Mouse (Mus musculus) heart, adult 18-20 months (tissue): ENCODE results near the gene Hspb6. TPM values are rescaled to one million over a fixed set of nuclear protein-coding genes. Genes with fewer than 3 reads are reported as not detected.

Experiments used
- DNase-seq, 2 experiments: peaks; one replicate each; pipeline ENCODE4 v3.0.0; 2021 to 2022; ENCODE audit warnings: mixed read lengths in 1 of 2
- total RNA-seq, 2 experiments: library from RNA; stranded (reverse); gene quantifications; 2 replicates each; pipeline ENCODE4 v1.2.3; 2021

Hspb6 gene
- total RNA-seq, 2 experiments from 2014 or later = 845 to 870 TPM

- peak in 1 of 2 experiments; percentile 66 for DNase-seq
These were observed 36.1 kb downstream of the Hspb6 start for GRCm38 (mm10) chr7:30587842-30588667.

GRCm38 (mm10) chr7:30588676-30589434 lies 36.9 kb downstream of the Hspb6 start, which contains the start of gene Kmt2b:
Gene Kmt2b (minus strand): TSS chr7:30588726.
- peak; percentile 96 to 99 for DNase-seq

GRCm38 (mm10) chr7:30589435-30590301 lies 37.7 kb downstream of the Hspb6 start:
- peak; percentile 85 to 94 for DNase-seq

- no peak for DNase-seq
These were observed 39.1 kb downstream of the Hspb6 start for GRCm38 (mm10) chr7:30590927-30591604.

GRCm38 (mm10) chr7:30591605-30591951 lies 39.6 kb downstream of the Hspb6 start:
- no peak for DNase-seq

- no peak for DNase-seq
These were observed 40.9 kb downstream of the Hspb6 start for GRCm38 (mm10) chr7:30592772-30593423.

GRCm38 (mm10) chr7:30593579-30594509 lies 41.9 kb downstream of the Hspb6 start:
- no peak for DNase-seq

- no peak for DNase-seq
These were observed 42.6 kb downstream of the Hspb6 start for GRCm38 (mm10) chr7:30594510-30595024.

- DNase-seq = no peak
These were observed 44.1 kb downstream of the Hspb6 start for GRCm38 (mm10) chr7:30596093-30596492.

GRCm38 (mm10) chr7:30596811-30597210 lies 44.8 kb downstream of the Hspb6 start:
- DNase-seq = no peak

- DNase-seq = no peak
These were observed 46.8 kb downstream of the Hspb6 start, which contains the start of gene Zbtb32 for GRCm38 (mm10) chr7:30598786-30599185. Gene Zbtb32 (minus strand): TSS chr7:30598909.

- peak; percentile 82 to 89 for DNase-seq
These were observed 48.0 kb downstream of the Hspb6 start for GRCm38 (mm10) chr7:30599933-30600353.

GRCm38 (mm10) chr7:30600651-30601050 lies 48.7 kb downstream of the Hspb6 start:
- no peak for DNase-seq

GRCm38 (mm10) chr7:30602583-30602982 lies 50.6 kb downstream of the Hspb6 start:
- no peak for DNase-seq

- no peak for DNase-seq
These were observed 52.4 kb downstream of the Hspb6 start for GRCm38 (mm10) chr7:30604424-30604823.

GRCm38 (mm10) chr7:30604944-30605343 lies 53.0 kb downstream of the Hspb6 start:
- no peak for DNase-seq
